Mouse (Mus musculus) B cell, adult 2 months (primary cell): ENCODE measurements around the gene Commd4.

Experiments
- DNase-seq, 2 experiments: peaks; one replicate each; pipeline ENCODE4 v3.0.0; 2022

Gene Commd4

DNA sequence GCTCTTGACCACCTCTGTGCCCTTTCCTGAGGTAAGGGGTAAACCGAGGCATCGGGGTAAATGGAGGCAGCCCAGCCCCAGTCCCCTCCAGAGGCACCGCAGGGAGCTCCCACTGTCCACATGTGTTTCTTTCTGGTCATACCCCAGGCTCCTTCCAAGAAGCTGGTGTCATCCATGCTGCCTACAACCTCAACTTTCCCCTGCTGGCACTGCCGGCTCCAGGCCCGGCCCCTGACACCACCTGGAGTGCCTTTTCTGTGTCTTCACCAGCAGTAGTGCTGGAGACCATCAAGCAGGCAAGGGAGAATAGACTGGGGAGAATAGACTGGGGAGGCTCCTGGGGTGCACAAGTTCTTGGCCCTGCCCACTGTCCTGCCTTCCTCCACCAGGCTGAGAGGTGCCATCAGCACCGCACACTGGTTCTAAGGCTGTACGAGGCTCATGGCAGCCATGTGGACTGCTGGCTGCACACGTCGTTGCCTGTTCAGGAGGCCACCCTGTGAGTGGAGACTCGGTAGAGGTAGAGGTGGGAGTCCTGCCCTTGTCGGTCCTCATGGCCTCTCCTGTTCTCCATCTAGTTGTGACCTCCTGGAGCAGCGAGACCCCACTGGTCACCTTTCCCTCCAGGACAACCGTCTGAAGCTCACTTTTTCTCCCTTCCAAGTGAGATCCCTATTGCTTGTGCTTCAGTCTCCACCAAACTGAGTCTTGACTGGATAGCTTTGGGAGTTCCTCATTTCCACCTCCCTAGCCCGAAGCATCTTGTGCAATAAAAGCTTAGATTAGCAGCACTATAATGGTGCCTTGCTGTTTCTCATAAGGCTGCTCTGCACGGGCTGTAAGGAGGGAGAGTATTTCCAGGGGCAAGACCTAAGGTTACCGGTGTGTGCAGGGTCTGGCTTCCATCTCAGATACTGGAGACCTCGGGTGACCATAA lies 16.4 kb downstream of the Commd4 start:
- DNase-seq = no peak

DNA sequence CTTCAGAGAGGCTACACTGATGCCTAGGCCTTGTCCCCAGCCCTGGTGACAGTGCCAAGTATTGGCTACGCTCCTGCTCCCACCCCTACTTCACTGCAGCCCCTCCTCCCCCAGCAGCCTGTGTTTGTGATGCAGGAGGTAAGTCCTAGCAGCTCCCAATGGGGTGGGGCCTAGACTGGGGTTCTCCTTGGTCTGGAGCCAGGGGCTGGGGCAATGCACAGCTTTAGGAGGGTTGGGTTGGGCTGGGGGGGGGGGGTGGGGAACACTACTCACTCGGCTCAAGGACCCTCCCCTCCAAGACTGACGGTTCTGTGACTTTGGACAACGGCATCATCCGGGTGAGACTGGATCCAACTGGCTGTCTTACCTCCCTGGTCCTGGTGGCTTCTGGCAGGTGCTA lies 18.6 kb downstream of the Commd4 start:
- DNase-seq = no peak

DNA sequence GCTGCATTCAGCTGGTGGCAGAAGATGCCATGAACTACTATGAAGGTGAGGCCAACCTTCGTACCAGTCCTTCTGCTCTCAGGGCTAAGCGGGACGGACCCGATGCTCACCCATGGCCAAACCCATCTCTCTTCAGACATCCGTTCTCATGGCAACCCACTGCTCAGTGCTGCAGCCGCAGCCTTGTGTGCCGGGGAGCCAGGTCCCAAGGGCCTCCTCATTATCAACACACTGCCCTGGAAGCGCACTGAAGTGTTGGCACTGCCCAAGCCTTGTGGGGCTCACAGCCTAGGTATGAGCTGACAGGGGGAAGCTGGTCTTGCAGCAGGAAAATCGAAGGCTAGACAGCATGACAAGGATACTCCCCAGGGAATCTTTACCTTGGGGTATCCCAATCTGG lies 19.0 kb downstream of the Commd4 start:
- no peak for DNase-seq

DNA sequence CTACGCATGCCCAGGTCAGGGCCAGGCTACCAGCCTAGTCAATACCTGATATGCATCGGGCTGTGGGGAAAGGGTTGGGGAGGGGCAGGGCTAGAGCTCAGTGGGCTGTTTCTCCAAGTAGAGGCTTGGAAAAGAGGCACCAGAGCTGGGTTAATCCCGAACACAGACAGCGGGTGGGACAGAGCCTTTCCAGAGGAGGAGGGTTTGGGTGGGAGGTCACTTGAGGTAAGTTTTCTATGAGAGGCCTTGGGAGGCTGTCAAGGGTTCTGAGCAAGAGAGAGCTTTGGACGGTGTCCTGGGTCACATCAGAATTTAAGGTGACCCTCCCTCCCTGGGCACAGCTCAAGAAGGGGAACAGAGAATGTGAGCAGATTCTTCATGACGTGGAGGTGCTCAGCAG lies 19.6 kb downstream of the Commd4 start:
- no peak for DNase-seq

DNA sequence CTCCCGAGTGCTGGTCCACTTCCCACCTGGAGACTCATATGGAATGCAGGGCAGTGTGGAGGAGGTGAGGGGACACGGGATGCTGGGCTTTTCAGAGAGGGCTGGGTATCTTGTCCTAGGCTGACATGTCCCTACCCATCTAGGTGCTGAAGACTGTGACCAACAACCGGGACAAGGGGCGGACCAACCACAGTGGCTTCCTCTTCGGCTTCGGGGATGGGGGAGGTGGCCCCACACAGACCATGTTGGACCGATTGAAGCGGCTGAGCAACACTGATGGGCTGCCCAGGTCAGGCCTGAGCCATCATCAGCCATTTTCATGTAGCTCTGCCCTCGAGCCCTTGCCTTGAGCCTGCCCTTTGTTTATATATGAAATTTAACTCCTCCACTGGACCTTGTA lies 20.4 kb downstream of the Commd4 start:
- DNase-seq = no peak

DNA sequence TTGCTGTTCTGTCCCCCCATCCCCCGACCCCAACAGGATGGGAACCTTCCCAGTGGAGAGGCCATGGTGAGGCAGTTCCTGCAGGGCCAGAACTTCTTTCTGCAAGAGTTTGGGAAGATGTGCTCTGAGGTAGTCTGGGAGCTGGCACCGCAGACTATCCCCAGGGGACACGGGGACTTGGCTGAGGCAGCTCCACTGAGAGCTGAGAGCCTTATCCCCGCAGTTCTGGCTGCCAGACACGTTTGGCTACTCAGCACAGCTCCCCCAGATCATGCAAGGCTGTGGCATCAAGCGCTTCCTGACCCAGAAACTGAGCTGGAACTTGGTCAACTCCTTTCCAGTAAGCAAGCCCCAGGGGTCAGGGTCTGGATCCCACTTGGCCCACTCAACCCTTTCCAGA lies 20.9 kb downstream of the Commd4 start:
- no peak for DNase-seq

DNA sequence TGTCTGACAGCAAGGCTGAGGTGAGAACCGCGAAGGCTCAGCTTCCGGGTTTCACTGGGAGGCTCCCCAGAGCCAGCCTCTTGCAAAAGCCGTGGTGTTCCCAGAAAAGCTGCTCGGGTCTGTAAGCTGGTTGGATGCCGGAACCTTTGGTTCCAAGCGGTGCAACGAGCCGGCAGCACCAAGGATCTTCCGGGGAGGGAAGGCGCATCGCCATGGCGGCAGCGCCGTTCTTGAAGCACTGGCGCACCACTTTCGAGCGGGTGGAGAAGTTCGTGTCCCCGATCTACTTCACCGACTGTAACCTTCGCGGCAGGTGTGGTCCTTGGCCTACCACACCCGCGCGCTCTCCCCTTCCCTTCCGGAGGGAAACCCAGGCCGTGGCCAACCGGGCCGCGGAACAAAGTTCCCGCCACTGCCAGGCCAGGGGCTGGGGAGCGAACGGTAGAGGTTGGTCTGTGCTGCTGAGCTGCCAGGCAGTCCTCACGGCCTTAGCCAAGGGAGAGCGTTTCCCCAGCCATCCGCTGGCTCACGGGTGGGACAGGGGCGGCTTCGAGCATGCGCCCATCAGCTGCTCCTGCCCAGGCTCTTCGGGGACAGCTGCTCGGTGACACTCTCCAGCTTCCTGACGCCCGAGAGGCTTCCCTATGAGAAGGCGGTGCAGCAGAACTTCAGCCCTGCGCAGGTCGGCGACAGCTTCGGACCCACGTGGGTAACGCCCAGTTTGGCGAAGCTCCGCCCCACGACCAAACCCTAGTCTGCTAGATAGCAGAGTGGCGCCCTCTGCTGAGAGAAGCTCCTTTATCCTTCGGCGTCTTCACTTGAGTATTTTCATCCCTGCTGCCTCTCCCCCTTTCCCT lies 27.3 kb downstream of the Commd4 start, which contains the start of gene Man2c1:
Gene Man2c1 (plus strand): TSS at position 114 of the 857 bp plus-strand sequence.
- DNase-seq = peak; percentile 96

DNA sequence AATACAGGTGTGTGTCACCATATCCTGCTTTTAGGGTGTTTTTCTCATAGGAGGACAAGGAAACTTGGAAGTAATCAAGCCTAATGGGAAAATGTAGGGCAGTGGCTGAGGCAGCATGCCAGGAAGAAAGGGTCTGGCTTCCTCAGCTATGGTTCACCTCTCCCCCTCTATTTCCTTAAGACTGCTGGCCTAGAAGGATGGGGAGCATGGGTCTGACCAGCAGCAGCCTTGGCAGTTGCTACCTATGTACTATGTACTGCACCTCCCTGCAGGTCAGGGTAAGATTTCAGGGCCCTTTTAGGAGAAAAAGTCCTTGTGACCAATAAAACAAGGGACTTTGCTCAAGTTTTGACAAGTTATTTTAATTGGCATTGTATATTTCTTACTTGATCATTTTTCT lies 28.5 kb downstream of the Commd4 start:
- no peak for DNase-seq

DNA sequence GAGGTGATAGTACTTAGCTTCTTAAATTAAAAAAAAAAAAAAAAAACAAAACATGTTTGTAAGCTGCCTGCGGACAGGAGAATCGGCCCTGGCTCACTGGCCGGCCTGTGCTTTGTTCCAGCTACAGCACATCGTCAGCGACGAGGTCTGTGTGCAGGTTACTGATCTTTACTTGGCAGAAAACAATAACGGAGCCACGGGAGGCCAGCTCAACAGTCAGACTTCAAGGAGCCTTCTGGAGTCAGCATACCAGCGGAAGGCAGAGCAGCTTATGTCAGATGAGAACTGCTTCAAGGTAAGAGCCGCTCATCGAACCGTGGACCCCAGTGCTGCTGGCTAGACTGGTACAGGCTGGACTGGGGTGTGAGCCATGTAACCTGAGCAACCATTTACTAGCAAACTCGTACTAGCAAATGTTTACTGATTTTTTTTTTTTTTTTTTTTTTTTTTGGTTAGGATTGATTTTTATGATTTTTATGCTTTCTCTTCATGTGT lies 40.8 kb downstream of the Commd4 start:
- DNase-seq = no peak
